Mouse (Mus musculus) erythroblast, embryonic 14.5 days (primary cell): ENCODE data around the gene Gm21497. TPM values are rescaled to one million over a fixed set of nuclear protein-coding genes. Genes with fewer than 3 reads are reported as not detected.
"Not testable (repeated sequence)": the region's sequence is repeated elsewhere in the genome, so short reads cannot be mapped to it uniquely, and the experiment has no call there.

ENCODE experiments used
- H3K27me3 ChIP-seq: 2 replicates; pipeline ENCODE4 v1.6.1; 2012; ENCODE audit warnings: inconsistent platforms; ENCODE audit not compliant: control insufficient read depth
- H3K36me3 ChIP-seq: 2 replicates; pipeline ENCODE4 v1.6.1; 2012; ENCODE audit warnings: mild to moderate bottlenecking, inconsistent platforms; ENCODE audit not compliant: control insufficient read depth
- H3K4me1 ChIP-seq: 2 replicates; pipeline ENCODE4 v1.6.1; 2012; ENCODE audit warnings: inconsistent platforms; ENCODE audit not compliant: control insufficient read depth
- H3K4me3 ChIP-seq: replicated peaks from 2 replicates; pipeline ENCODE3; 2012; ENCODE audit warnings: moderate library complexity, mild to moderate bottlenecking, inconsistent platforms
- H3K9me3 ChIP-seq: 2 replicates; pipeline ENCODE4 v1.6.1; 2012; ENCODE audit warnings: low read length, inconsistent platforms, mixed read lengths; ENCODE audit not compliant: control insufficient read depth
- polyA plus RNA-seq: library from polyadenylated mRNA; stranded (reverse); fragments of >175 nt; gene quantifications from 2 replicates; pipeline ENCODE4 v1.2.3, GENCODE M21; 2012

Gm21497 gene
- polyA plus RNA-seq, result not detected in 2 replicates

DNA sequence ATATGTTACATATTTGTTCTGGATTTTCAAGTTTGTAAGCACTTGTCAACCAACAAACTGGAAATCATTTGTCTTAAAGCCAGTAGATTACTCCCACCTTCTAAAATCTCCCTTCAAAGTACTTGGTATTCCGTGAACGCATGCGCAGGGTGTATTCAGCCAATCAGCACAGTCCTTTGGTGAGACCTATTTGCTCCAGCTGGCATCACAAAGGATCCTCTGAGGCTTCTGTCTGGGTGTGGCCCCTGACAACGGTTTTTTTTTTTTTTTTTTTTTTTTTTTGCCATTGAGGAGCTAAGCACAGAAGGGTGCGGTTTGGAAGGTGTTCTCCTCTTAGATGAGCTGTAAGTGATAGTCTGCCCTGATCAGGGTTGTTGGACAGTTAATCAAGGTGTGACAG is at the start of gene Gm21497:
Gene Gm21497, plus strand, starts transcription at position 301 of the 400 bp plus-strand sequence.
- H3K4me3 ChIP-seq, H3K27me3 ChIP-seq, H3K36me3 ChIP-seq, H3K4me1 ChIP-seq, H3K9me3 ChIP-seq: not testable (repeated sequence)
